Mouse (Mus musculus) spleen, postnatal 14 days (tissue): ENCODE measurements at regions not wholly inside any gene's neighbourhood (a gene's known extent, or its start where the extent isn't known, plus 50 kb on each side); places are given as distances from the start of the nearest gene placed in this dataset.

ENCODE experiments used
- DNase-seq, 2 experiments: peaks; one replicate each; pipeline ENCODE4 v3.0.0; 2021 to 2022; ENCODE audit warnings: low spot score in 2 of 2

- no peak for DNase-seq
Observed at GRCm38 (mm10) chr8:115942731-115943509, 235.3 kb upstream of the Maf start.

DNA sequence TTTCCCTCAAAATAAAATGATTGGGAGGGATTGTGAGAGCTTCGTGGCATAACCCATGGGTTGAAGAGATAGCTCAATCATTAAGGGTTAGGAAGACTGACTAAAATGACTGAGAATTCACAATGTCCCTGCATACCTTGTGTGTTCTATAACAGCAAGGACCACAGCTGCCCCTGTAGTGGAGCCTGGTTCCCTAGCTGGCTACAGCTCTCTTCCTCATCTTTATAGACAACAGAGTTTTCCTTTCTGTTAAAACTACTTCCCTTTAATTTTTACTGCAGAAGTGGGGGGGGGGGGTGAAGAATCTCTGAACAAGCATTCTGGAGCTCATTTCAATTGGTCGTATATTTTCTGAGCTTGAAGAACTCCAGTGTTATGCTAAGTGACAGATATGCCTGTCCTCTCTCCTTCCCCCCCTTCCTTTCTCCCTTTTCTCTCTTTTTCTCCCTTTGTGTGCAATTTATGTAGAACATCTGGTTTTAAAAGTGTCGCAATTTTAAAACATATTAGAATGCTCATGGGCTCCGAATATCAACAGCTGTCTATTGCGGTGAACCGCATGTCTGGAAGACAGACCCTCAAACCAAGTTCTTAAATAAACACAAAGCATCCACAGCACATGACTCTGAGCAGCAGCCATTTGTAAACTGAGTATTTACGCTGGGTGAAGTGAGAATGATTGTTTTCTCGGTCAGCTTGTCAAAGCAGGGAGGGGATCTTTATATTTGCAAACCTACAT lies 222.0 kb upstream of the Maf start:
- no peak for DNase-seq

DNA sequence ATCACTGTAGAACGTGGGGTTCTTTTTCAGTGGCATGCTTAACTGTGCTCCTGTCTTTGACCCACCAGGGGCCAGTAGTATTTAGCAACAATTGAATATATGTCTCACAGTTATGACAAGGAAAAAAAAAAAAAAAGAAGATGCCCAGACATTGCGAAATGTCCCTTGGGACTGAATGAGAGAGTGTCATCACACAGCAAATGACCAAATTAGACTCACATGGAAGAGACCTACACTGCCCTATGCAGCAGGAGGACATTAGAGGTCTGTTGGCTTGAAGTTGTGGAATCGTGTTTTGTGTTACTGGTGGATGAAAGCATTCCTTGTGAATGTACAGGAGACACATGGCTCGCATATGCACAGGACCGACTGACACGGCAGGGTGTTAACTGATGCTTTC lies 214.3 kb upstream of the Maf start:
- DNase-seq, result no peak

DNA sequence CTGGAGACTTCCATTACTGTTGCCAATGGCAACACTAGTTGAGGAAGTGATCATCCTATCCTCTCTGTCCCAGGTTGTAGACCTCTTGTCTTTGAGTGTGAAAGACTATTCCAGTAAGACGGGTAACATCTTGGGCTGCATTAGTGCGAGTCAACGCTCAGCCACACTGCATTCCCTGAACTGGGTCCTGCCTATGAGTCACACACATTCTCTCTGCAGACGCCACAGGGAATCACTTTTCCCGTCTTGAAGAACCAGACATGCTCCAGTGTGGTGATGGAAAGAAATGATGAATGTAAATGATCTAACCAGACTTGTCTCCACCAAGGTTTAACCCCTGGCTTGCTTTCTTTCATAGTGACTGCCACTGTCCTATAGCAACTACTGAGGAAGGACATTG lies 199.1 kb upstream of the Maf start:
- no peak for DNase-seq

GRCm38 (mm10) chr8:115903853-115904420 lies 196.3 kb upstream of the Maf start:
- no peak for DNase-seq

- DNase-seq, result no peak
Observed at GRCm38 (mm10) chr8:115897521-115898178, 190.1 kb upstream of the Maf start.

DNA sequence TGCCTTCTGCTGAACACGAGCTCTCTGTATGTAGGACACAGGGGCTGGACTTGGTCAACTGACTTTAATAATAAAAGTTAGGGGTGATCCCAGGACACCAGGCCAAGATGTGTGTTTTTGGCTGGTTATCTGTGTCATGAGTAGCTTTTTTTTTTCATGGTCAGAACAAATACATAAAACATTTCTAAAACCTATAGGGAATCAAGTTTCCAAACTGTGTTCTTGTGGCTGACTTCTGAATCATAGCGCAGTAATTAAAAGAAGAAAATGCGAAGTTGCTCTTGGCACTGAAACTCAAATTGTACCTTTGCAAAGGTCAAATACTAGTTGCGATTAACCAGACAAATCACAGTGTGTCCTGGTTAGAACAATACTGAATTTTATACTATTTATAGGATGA lies 189.5 kb upstream of the Maf start:
- DNase-seq, result no peak

DNA sequence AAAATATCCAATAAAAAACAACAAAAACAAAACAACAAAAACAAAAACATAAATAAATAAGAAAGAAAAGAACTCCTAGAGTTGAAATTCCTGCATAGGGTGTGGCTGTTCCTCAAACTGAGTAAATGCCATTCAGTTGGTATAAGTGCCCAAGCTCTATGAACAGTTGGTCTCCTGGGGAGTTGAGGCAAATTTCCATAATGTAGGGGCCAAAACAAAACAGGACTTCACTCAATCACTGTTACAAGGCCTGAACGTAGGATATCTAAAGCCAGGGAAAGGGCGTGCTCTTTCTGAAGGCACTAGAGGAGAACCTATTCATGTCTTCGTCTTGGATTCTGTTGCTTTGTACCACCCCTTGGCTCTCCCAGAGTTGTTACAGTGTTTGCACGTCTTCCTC lies 188.5 kb upstream of the Maf start:
- no peak for DNase-seq

DNA sequence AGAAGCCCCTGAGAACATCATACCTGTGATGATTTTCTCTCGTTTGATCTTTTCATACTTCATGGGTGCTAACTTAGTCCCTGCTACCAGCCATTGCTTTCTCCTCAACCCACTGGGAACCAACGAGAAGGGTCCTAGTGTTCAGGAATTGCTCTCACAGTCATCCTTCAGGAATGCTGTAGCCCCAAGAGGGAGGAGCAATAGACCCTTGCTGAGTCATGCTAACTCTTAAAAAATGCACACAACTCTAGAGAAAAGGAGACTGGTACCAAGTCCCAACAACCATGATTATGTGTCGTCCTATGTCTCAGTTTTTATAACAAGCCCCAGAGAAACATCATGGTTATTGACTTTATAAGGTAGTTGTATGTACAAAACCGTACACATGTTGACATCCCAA lies 180.7 kb upstream of the Maf start:
- no peak for DNase-seq

DNA sequence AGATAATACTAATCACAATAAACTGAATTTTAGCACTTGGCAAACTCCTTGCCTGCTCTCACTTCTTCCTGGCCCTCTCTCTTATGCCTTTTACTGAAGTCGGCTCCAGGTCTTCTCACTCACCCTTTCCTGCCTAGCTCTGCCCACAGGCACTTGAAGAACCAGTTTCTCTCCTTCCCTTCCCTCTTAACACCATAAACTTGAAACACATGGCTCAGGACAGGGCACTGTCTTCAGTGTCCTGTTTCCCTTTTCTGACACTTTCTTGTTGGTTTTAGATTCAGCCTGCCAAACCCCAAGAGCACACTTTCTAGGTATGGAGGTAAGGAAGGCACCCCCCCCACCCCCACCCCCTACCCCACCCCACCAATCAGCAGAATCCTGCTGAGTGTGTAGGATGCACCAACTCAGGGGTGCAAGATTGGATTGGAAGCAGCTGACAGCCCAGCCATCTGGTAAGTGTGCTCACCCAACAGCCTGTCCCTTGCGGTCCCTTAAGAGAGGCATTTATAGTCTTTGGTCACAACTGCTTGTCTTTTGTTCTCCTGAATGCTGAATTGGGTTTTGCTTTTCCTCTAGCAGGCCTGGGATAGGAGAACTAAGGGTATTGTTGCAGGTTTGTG lies 177.6 kb upstream of the Maf start:
- no peak for DNase-seq

- DNase-seq, result no peak
Observed at GRCm38 (mm10) chr8:115883808-115884207, 176.2 kb upstream of the Maf start.

DNA sequence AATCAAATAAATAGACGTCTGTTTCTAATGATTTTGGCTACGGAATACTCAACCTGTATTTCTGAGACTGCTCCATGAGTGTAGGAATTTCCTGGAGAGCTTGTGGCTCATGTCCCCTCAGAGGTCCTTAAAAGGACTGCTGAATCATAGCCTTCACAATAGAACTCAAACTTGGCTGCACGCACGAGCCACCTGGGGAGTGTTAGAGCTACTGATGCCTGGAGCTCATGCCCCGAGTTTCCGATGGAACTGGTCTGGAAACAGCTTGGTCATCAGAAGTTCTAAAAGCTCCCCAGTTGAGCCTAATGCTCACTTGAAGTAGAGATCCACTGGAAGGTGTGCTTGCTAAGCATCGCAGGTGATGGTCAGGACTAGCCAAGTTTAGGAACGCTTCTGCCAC lies 174.3 kb upstream of the Maf start:
- no peak for DNase-seq

DNA sequence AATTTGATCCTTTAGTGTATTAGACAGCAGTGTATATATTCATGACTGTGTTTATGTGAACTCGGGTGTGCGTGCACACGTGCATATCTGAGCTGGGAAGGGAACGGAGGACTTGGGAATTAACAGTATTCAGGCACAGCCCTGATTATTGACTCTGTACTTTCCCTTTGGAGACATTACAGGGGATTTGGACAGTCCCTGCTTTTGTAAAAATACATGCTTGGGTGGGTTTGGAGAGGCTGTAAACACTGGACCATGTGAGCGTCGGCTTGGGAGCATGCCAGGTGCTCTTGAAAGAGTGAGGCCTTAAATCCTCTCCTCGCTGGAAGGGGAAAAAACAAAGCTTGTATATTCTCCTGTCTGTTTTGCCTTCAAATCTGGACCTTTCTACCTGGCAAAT lies 167.2 kb upstream of the Maf start:
- DNase-seq, result no peak

DNA sequence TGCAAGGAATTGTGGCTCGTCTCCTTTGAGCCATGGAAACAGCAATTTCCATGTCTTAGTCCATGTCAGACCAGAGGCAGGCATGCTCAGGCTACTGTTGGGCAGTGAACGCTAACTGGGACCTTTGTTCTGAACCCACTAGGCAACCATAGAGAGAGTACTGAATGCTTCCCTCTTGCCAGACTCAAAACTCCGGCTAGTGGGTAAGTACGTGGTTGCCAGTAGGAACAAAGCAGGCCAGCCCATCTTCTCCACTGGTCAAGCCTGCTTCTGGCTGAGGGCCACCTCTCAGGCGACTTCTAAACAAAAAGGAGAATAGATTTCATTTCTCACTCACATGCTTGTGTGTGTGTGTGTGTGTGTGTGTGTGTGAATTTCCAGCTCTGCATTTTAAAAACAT lies 163.8 kb upstream of the Maf start:
- no peak for DNase-seq

DNA sequence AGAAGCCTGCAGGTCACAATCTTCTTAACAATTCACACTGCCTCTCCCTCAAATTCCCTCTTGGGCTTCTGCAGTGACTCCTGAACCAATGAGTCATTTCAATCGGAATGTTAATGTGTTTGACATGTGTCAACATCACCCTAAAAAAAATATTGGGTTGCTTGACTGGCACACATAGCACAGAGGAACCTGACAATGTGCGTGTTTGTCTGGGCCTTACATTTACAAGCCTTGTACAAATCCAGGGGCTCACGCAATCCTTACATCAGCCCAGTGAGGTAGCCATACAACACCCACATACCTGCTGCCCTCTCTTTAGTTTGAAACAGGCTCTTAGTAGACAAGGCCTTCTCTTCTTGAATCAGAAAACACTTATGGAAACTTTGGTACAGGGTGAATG lies 153.8 kb upstream of the Maf start:
- DNase-seq, result no peak

- DNase-seq, result no peak
Observed at GRCm38 (mm10) chr8:115859406-115859805, 151.8 kb upstream of the Maf start.

- no peak for DNase-seq
Observed at GRCm38 (mm10) chr8:115856816-115857215, 149.2 kb upstream of the Maf start.

GRCm38 (mm10) chr8:115855934-115856629 lies 148.5 kb upstream of the Maf start:
- DNase-seq, result no peak

- no peak for DNase-seq
Observed at GRCm38 (mm10) chr8:115854209-115854900, 146.8 kb upstream of the Maf start.

DNA sequence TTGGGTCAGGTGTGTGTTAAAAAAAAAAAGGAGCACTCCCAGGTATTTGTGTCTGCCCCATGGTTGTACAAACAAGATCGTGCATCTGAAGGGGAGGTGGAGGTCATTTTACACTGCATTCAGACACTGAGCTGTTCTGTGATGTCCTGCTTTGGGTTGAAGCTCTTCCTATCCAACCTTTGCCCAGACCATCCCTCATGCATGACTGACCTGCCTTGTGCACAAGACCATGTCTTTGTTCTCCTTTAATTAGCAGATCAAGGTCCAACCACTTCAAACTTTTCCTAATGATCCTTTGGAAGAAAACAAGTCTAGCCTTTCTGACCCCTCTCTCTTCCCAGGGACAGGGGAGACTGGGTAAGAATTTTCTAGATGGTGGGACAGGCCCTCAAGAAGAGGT lies 143.0 kb upstream of the Maf start:
- DNase-seq, result no peak

DNA sequence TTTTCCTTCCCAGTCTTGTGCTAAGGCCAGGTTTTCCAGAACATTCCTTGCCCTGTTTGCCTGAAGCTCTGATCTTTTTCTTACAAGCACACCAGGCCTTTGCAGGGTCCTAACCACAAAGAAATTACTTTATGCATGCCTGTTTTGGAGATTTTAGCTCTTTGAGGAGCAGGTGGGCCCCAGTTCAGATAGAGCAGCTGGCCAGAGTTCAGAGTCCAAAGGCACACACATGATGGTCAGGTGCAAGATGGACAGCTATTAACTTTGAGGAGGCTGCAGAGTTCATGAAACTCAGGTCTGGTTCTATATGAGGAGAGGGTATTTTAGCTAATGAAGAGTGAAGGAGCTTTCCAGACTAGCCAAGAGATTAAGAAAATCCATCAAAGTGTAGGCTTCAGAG lies 125.8 kb upstream of the Maf start:
- DNase-seq, result no peak
